Comparison of ENCODE assay signal across 11 mouse cellular contexts in the genomic region with DNA sequence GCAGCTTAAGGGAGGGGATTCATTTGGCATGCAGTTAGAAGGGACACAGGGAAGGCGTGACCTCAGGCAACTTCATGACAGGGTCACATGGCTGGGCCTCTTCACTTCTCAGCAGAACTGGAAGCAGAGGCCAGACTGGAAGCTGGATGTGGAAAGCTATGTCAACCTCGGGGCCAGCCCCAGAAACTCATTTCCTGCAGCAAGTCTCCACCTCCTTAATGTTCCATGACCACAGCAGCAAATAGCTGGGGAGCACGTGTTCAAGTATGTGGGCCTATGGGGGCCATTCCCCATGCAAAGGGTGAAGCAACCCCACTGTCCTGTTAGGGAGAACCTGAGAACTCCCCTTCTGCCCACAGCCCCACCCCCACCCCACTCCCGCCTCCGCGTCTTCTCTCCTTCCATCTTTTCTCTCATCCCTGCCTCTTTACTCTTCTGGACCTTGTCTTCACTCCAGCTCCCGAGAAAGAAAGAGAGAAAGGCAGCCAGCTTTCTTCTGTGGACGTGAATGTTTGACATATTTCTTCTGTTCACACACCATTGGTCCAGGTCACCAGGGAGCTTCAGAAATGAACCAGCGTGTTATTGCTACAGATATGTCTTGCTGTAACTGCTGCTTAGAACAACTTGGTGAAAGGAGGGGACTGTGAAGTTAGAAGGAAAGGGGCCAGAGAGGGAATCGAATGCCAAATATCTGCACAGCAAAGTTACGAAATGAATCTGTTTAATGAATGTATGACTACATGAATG.
DNase-seq lines count a peak whose midpoint lies in the region; ATAC-seq and TF ChIP-seq lines count a peak whose summit lies in the region.
"Had no signal": no experiment of that assay in that cellular context is flagged by ENCODE, and none has a peak within 500 bp of the region (broad histone marks: within the 10 kb centered on the region; RNA-seq: fewer than 3 reads in every experiment).

No protein-coding gene starts in this region.

- 0 out of 2 replicates have a peak overlapping the region, but pooled peaks have one; percentile 3 for H3K4me3 ChIP-seq in gastrocnemius, adult 2 months
- H3K4me3 ChIP-seq in liver, adult 2 months (ENCODE audit: insufficient read depth, low read depth, low read length), result no peak overlapping the region
- H3K4me3 ChIP-seq in embryonic fibroblast, embryonic 13.5 days (ENCODE audit: insufficient read depth, low read length), result no peak overlapping the region
- H3K4me3 ChIP-seq in lung, postnatal 0 days (ENCODE audit: low read depth, low read length), result no peak overlapping the region
- H3K4me3 ChIP-seq: embryonic facial prominence, embryonic 15.5 days; limb, embryonic 12.5 days had no signal

- no peaks in the 10 kb centered on the region for H3K79me2 ChIP-seq in liver, adult 2 months (ENCODE audit: control insufficient read depth, insufficient read depth, low read length)

- no peaks in the 10 kb centered on the region for H3K36me3 ChIP-seq in liver, adult 2 months (ENCODE audit: control insufficient read depth, insufficient read depth, low read length)
- H3K36me3 ChIP-seq in lung, postnatal 0 days (ENCODE audit: insufficient read depth, low read length), result no peaks in the 10 kb centered on the region
- H3K36me3 ChIP-seq: embryonic facial prominence, embryonic 15.5 days; limb, embryonic 12.5 days had no signal

- peak; percentile 21 for DNase-seq in gastrocnemius, adult 2 months
- DNase-seq in gastrocnemius, postnatal 25 days, result no peak
- DNase-seq in liver, adult 2 months (ENCODE audit: extremely low read depth, low read depth, low spot score), result peak; percentile 6
- DNase-seq in liver, result no peak
- DNase-seq in lung, postnatal 0 days (ENCODE audit: low spot score), result peak; percentile 65
- DNase-seq in left cerebral cortex, adult 8-10 months (ENCODE audit: low spot score in 2 of 2), result no peak
- DNase-seq in right cerebral cortex, adult 18-20 months, result no peak
- DNase-seq: B cell, adult 2 months had no signal

- H3K9me3 ChIP-seq in lung, postnatal 0 days (ENCODE audit: low read length), result no peaks in the 10 kb centered on the region
- H3K9me3 ChIP-seq: embryonic facial prominence, embryonic 15.5 days; limb, embryonic 12.5 days had no signal

- 0 out of 2 replicates have a peak, but pooled peaks cover 2% of the 10 kb centered on the region for H3K4me1 ChIP-seq in liver, adult 2 months (ENCODE audit: control insufficient read depth, insufficient read depth, low read length)
- peaks cover 13% of the 10 kb centered on the region for H3K4me1 ChIP-seq in embryonic fibroblast, embryonic 13.5 days (ENCODE audit: control insufficient read depth, insufficient read depth, low read length)
- no peaks in the 10 kb centered on the region for H3K4me1 ChIP-seq in lung, postnatal 0 days (ENCODE audit: insufficient read depth, low read depth, low read length)
- H3K4me1 ChIP-seq: embryonic facial prominence, embryonic 15.5 days had no signal

- no peaks in the 10 kb centered on the region for H3K27me3 ChIP-seq in liver, adult 2 months (ENCODE audit: control insufficient read depth, insufficient read depth, low read length)
- H3K27me3 ChIP-seq in lung, postnatal 0 days (replicated peaks; ENCODE audit: insufficient read depth, low read length), result no peaks in the 10 kb centered on the region
- H3K27me3 ChIP-seq: embryonic facial prominence, embryonic 15.5 days; limb, embryonic 12.5 days had no signal

- TF ChIP-seq CTCF in gastrocnemius, adult 2 months (IDR thresholded peaks at IDR 0.05), result no peak
- no peak for TF ChIP-seq CTCF in liver, adult 2 months (IDR thresholded peaks at IDR 0.05; ENCODE audit: low read depth, low read length)
- no peak for TF ChIP-seq CTCF in embryonic fibroblast, embryonic 13.5 days (IDR thresholded peaks at IDR 0.05; ENCODE audit: borderline replicate concordance, insufficient read depth, low read length)
- TF ChIP-seq CTCF in lung, postnatal 0 days (IDR thresholded peaks at IDR 0.05), result no peak

- peak overlapping the region; percentile 70 for H3K27ac ChIP-seq in gastrocnemius, adult 2 months
- no peak overlapping the region for H3K27ac ChIP-seq in liver, adult 2 months (replicated peaks; ENCODE audit: insufficient read depth, low read depth, low read length)
- H3K27ac ChIP-seq in embryonic fibroblast, embryonic 13.5 days (ENCODE audit: insufficient read depth, low read length), result peak overlapping the region; percentile 1; the same call in 1 of the 2 replicates
- peak overlapping the region; percentile 40 for H3K27ac ChIP-seq in lung, postnatal 0 days (ENCODE audit: low read length)
- H3K27ac ChIP-seq: embryonic facial prominence, embryonic 15.5 days; limb, embryonic 12.5 days had no signal

- no peak for TF ChIP-seq POLR2A in liver, adult 2 months (IDR thresholded peaks at IDR 0.05; ENCODE audit: extremely low read depth, insufficient read depth, low read length)
- TF ChIP-seq POLR2A in embryonic fibroblast, embryonic 13.5 days (IDR thresholded peaks at IDR 0.05; ENCODE audit: low read depth, low read length), result no peak

- intact Hi-C loops in gastrocnemius, adult 2 months (cut with DNase I), result loop anchor here (2.0 to 10.0 kb wide), 4 partner anchors 42 to 887 kb away; a partner anchor contains a TSS

- WGBS in liver, adult 2 months, result 72% methylated on average over 11 of the region's 11 CpGs
- 57% methylated on average over 11 of the region's 11 CpGs for WGBS in lung, postnatal 0 days

- no peak overlapping the region for H3K9ac ChIP-seq in liver, adult 2 months (ENCODE audit: low read depth, low read length)
- H3K9ac ChIP-seq in lung, postnatal 0 days (replicated peaks; ENCODE audit: low read depth), result no peak overlapping the region
- H3K9ac ChIP-seq: embryonic facial prominence, embryonic 15.5 days; limb, embryonic 12.5 days had no signal

- no peak overlapping the region for H3K4me2 ChIP-seq in lung, postnatal 0 days (replicated peaks; ENCODE audit: low read depth, low read length)
- H3K4me2 ChIP-seq: embryonic facial prominence, embryonic 15.5 days; limb, embryonic 12.5 days had no signal

- no peak for TF ChIP-seq EP300 in lung, postnatal 0 days (IDR thresholded peaks at IDR 0.05)

- ATAC-seq in lung, postnatal 0 days, result peak; percentile 76

Comparison
In these comparisons a context has a peak if more than half of its experiments do, and no peak if none do; other contexts are left out.
1. DNase-seq: peak in gastrocnemius, adult 2 months (single experiment), liver, adult 2 months (single experiment) and lung, postnatal 0 days (single experiment); none in gastrocnemius, postnatal 25 days (single experiment), liver (single experiment), left cerebral cortex, adult 8-10 months (0 of 2) and right cerebral cortex, adult 18-20 months (single experiment).